Mouse (Mus musculus) embryonic fibroblast, embryonic 13.5 days (primary cell): Measurements from ENCODE around the gene Colgalt1. TPM values are rescaled to one million over a fixed set of nuclear protein-coding genes. Genes with fewer than 3 reads are reported as not detected.

Experiments used
- H3K27ac ChIP-seq: 2 replicates; pipeline ENCODE4 v1.5.1; 2012; ENCODE audit warnings: low read length, control low read depth, inconsistent platforms; ENCODE audit not compliant: insufficient read depth
- H3K4me1 ChIP-seq: 2 replicates; pipeline ENCODE4 v1.6.1; 2011; ENCODE audit warnings: low read length; ENCODE audit not compliant: control insufficient read depth, insufficient read depth
- H3K4me3 ChIP-seq: 2 replicates; pipeline ENCODE4 v1.5.1; 2011; ENCODE audit warnings: mild to moderate bottlenecking, control low read depth, low read length; ENCODE audit not compliant: insufficient read depth
- CTCF ChIP-seq: IDR thresholded peaks from 2 replicates; pipeline ENCODE4 v1.5.1; 2011; ENCODE audit warnings: mild to moderate bottlenecking, control low read depth, low read length, moderate library complexity, borderline replicate concordance; ENCODE audit not compliant: insufficient read depth
- POLR2A ChIP-seq: IDR thresholded peaks from 2 replicates; pipeline ENCODE4 v1.6.1; 2011; ENCODE audit warnings: low read depth, mild to moderate bottlenecking, control low read depth, low read length, moderate library complexity
- polyA plus RNA-seq: library from polyadenylated mRNA; stranded (reverse); fragments of >200 nt; gene quantifications from 2 replicates; pipeline ENCODE4 v1.2.4, GENCODE M21; 2011; ENCODE audit warnings: low read depth; ENCODE audit not compliant: missing spikeins, insufficient read length

The Colgalt1 gene
- polyA plus RNA-seq, 1 experiment = 163 TPM

DNA sequence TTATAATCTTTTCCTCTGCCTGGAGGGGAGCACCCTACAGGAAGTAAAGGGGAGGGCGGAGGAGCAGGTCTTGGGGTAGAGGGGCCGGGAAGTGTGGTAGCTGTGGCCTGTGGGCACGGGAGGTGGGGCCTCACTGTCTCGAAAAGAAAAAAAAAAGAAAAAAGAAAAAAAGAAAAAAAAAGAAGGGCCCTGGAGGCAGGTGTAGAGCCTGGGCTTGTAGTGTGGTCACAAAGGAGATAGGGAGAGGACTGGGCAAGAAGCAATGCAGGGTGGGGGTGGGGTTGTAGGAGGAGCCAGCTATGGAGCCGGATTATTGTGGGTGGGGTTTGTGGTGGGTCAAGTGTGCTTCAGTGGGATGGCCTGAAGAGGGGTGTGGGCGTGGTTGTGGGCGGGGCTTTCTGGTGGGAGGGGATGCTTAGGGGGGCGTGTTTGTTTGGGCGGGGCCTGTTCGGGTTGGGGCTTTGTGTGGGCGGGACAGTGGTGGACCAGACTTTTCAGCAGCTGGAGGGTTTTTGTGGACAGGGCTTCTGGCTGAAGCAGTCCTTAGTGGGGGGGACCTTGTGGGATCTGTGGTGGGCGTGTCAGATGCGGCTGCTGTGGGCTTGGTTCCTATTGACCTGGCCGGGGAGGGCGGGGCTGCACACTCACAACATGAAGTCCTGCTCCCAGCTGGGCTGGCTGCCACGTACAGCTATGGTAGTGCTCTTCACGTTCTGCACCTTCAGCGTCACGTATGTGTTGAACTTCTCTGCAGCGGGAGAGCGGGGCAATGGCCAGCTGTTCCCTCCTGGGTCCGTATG, 54.7 kb downstream of the Colgalt1 start:
- no peak overlapping the region for H3K27ac ChIP-seq
- TF ChIP-seq POLR2A (no peak), CTCF (no peak)
- peaks cover 9% of the 10 kb centered on the region; the same call in 1 of the 2 replicates for H3K4me1 ChIP-seq
- no peak overlapping the region for H3K4me3 ChIP-seq

DNA sequence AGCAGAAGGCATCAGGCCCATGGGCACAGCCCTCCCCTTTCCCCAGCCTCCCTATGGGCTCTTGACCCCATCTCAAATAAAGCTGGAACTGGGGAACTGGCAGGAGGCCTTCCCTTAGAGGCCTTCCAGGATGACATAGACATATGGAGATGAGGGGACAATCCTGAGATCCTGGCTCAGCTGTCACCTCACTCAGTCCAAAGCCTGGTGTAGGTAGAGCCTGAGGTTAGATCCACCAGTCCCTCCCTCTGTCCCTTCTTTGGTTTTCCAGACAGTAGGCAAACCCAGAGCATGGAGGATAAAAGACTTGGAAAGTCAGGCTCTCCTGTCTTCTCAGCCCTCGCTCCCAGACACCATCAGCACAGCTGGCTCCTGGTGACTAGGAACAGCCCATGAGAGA, 56.1 kb downstream of the Colgalt1 start:
- no peak overlapping the region for H3K27ac ChIP-seq
- H3K4me3 ChIP-seq = no peak overlapping the region
- TF ChIP-seq CTCF = no peak
- TF ChIP-seq POLR2A = no peak
- H3K4me1 ChIP-seq = peaks cover 9% of the 10 kb centered on the region; the same call in 1 of the 2 replicates

DNA sequence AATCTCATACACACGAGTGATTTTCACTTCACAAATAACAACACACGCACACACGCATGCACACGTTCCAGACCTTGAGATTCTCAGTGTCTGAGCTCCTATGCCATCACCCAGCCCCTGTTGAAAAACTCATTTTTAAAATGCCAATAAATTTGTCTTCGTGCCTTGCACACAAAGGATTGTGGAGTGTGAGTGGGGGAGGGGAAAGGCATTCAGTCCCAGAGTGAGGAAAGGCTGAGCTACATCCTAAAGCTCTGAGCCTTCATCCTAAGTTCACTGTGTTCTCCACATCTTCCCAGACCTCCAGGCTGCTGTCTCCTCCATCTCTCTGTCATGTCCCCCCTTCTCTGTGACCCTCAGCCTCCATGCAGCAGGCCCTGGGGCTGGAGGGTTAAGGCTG, 56.5 kb downstream of the Colgalt1 start:
- no peak overlapping the region for H3K27ac ChIP-seq
- TF ChIP-seq POLR2A = no peak
- no peak for TF ChIP-seq CTCF
- H3K4me3 ChIP-seq = no peak overlapping the region
- H3K4me1 ChIP-seq = peaks cover 9% of the 10 kb centered on the region; the same call in 1 of the 2 replicates

DNA sequence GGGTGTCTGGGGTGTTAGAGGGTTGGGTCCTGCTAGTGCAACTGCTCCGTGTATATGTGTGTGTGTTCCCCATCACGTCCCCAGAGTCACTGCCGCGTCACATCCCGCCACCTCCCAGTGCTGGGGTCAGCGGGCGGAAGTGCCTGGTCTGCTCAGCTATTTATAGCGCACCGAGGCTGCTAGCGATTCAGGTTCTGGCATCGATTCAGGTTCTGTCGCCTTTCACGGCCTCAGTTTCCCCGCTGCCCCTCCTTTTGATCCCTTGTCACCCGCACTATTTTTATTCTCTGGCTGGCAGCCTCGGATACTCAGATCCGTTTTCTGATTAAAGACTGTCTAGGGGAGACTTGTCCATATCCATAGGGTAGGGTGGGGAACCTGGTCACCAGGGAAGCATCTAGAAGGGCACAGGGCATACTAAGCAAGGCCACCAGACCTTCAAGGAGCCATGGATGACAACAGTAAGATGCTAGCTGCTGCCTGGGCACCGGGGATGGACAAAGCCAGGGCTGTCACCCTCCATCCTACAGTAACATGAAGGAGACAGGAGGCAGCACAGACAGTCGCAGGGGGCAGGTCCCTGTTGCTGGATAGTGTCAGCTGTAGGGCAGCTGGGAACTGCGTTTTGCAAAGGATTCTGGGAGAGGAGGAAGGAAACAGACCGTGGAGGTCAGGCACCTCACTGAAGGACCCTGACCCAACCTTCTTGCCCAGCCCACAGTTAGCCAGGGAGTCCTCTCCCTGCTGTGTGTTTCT, 57.6 kb downstream of the Colgalt1 start:
- no peak overlapping the region for H3K4me3 ChIP-seq
- TF ChIP-seq POLR2A (peak; percentile 36; the same call in 1 of the 2 replicates), CTCF (no peak)
- peaks cover 9% of the 10 kb centered on the region; the same call in 1 of the 2 replicates for H3K4me1 ChIP-seq
- no peak overlapping the region; the same call in 1 of the 2 replicates for H3K27ac ChIP-seq

DNA sequence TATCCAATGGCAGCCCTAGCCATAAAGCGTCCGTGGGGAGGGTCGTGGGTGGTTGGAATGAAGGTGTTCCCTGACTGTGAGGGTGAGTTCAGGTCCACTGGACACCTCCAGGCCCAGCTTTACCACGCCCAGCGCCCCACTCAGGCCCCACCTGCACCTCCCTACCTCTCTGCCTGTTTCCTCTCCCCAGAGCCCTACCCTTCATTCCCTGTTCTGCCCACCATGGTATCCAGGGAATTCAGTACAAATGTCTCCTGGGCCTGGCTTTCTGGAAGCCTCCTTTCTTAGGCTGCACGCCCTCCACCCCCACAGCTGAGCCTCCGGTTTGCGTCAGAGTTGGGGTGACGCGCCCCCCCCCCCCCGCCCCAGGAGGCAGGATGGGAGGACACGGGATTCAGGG, 59.4 kb downstream of the Colgalt1 start:
- Histone ChIP-seq H3K4me3 (peak overlapping the region; percentile 18; the same call in 1 of the 2 replicates), H3K4me1 (peaks cover 9% of the 10 kb centered on the region; the same call in 1 of the 2 replicates), H3K27ac (no peak overlapping the region)
- TF ChIP-seq CTCF (no peak), POLR2A (no peak)

DNA sequence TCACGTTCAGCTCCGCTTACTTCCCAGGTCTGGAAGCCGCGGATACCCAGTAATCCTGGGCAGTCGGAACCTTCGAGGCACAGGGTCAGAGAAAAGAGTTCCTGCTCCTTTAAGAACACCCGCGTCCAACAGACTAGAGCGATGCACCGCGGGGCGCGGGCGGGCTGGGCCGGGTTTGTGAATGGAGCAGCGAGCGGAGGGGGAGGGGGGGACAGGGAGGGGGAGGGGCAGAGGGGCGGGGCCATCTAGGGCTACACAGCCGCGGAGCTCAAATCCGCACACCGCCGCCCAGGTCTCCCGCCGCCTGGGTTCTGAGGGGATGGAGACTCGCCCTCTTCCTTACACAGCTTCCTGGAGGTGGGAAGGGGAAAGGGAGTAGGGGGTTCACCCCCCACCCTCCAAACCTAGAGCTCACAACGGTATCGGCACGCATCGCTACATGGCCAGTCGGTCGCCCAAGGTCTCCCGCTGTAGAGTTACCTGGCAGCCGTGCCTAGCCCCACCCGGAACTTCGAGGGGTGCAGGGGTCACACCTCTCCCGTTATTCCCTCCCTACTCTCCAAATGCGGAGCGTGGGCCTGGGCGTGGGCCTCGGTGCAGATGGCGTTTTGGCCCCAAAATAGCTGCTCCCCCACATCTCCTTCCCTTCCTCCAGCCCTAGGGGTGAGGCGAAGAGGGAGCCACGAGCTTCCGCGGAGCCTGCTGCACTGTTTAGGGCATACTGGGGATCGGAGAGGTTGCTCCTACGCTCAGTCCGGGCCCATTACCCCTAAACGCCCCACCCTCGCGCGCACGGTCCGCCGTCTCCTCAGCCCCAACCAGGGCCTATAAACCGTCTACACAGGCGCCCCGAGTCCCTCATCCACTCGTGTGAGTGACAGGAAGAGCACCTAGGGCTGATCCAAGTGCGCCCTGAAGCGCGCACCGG, 60.1 kb downstream of the Colgalt1 start:
- Histone ChIP-seq H3K27ac (no peak overlapping the region; the same call in 1 of the 2 replicates), H3K4me1 (peaks cover 14% of the 10 kb centered on the region), H3K4me3 (peak overlapping the region; percentile 54)
- TF ChIP-seq CTCF (no peak), POLR2A (no peak; the same call in 1 of the 2 replicates)

DNA sequence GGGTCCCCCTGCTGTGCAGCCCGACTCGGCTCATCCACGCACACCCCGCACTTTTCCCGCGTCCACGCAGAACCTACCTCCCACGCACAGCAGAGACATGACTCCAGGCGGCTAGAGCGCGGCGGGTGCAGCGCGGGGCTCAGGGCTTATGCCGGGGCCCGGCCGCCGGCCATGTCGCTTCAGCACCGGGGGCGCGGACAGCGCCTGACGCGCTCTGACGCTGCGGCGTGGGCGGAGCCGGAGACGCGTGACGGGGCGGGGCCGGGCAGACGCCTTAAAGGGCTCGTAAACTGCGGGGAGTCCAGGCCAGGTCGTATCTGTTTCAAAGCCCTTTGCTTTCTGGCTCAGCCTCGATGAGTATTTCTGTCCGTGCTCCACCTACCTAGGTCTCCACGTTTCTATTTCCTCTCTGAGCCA, 60.8 kb downstream of the Colgalt1 start, which contains the start of gene Unc13a:
TSS of gene Unc13a (minus strand) at position 209 of the 417 bp plus-strand sequence.
- H3K4me3 ChIP-seq = peak within 1 kb of the TSS; percentile 54
- peak within 1 kb of the TSS; percentile 29 for H3K27ac ChIP-seq
- TF ChIP-seq POLR2A (peak; percentile 74), CTCF (no peak)
- peaks cover 14% of the 10 kb centered on the region for H3K4me1 ChIP-seq

DNA sequence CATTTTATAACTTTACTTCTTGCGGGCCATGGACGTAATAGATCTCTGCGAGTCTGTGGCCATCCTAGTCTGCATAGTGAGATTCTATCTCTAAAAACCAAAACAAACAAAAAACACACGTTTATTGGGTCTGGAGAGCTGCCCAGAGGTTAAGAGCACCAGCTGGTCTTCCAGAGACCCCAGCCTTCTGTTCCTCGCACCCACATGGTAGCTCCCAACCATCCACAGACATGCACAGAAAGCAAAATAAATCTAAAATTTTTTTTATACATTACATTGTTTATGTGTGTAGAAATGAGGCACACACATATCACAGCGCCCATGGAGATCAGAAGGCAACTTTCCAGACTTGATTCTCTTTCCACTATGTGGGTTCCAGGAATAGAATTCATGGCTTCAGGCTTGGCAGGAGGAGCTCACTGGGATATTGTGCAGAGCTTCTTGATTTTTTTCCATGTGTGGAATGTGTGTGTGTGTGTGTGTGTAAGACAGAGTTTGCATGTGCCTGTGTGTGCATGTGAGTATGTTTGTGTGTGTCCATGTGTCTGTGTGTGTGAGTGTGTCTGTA, 61.5 kb downstream of the Colgalt1 start:
- H3K4me3 ChIP-seq = no peak overlapping the region
- TF ChIP-seq CTCF = no peak
- TF ChIP-seq POLR2A = peak; percentile 27; the same call in 1 of the 2 replicates
- no peak overlapping the region for H3K27ac ChIP-seq
- peaks cover 14% of the 10 kb centered on the region for H3K4me1 ChIP-seq
